Mouse (Mus musculus): ENCODE results near the gene Hipk4.

Hipk4 gene

GRCm38 (mm10) chr7:27580380-27581174 is 57.5 kb downstream of the Hipk4 start:
- no peak for TF ChIP-seq GATA4 (IDR thresholded peaks at IDR 0.05; ENCODE audit: insufficient replicate concordance, low read length)

All from liver, adult (tissue).